Comparison of ENCODE assay signal across 11 mouse cellular contexts in the genomic region with DNA sequence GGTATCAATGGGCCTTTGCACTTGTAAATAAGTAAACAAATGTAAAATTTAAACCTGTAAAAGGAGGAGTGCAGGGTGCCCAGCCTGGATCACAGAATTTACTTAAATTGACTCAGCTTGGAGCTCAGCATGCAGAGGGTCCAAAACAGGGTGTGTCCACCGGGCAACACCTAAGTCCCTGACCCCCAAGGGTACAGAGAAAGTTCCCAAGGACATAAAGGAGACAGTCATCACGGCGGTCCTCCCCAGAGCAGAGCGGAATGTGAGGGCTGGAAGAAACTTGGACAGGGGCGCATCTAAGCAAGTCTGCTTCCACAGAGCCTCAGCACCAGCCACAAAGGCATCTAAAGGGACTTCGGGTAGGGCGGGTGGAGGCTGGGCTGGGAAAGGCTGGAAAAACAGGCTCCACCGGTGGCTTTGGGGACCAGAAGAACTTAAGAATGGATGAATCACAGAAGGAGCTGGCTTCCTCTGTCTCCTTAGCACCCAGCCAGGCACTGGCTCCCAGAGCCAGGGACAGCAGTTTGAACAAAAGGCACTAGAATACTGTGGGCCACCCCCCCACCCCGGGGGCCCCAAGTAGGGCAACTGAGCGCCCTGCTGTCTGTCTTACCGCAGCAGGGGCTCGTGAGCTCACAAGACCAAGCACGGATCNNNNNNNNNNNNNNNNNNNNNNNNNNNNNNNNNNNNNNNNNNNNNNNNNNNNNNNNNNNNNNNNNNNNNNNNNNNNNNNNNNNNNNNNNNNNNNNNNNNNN. TPM values are rescaled to one million over a fixed set of nuclear protein-coding genes. Genes with fewer than 3 reads are reported as not detected.
A peak's percentile ranks its signal among the peaks of the same experiment; 100 is the strongest.
DNase-seq lines count a peak whose midpoint lies in the region; ATAC-seq and TF ChIP-seq lines count a peak whose summit lies in the region.
"Had no signal": no experiment of that assay in that cellular context is flagged by ENCODE, and none has a peak within 500 bp of the region (broad histone marks: within the 10 kb centered on the region; RNA-seq: fewer than 3 reads in every experiment).

No protein-coding gene starts in this region.

- no peak overlapping the region for H3K27ac ChIP-seq in hindbrain, embryonic 14.5 days
- H3K27ac ChIP-seq in hindbrain, embryonic 13.5 days, result no peak overlapping the region
- H3K27ac ChIP-seq in limb, embryonic 14.5 days (replicated peaks; ENCODE audit: low read depth, low read length), result no peak overlapping the region

- H3K9me3 ChIP-seq in hindbrain, embryonic 14.5 days (ENCODE audit: control insufficient read depth, low read length), result no peaks in the 10 kb centered on the region
- no peaks in the 10 kb centered on the region for H3K9me3 ChIP-seq in hindbrain, embryonic 13.5 days
- no peaks in the 10 kb centered on the region for H3K9me3 ChIP-seq in E14TG2a.4 (ENCODE audit: low read length)
- H3K9me3 ChIP-seq in limb, embryonic 14.5 days (ENCODE audit: control insufficient read depth, low read length), result no peaks in the 10 kb centered on the region

- 41% methylated on average over 13 of the region's 13 CpGs for WGBS in hindbrain, embryonic 14.5 days
- WGBS in hindbrain, embryonic 13.5 days, result 43% methylated on average over 13 of the region's 13 CpGs
- WGBS in limb, embryonic 14.5 days, result 33% methylated on average over 13 of the region's 13 CpGs

- no peaks in the 10 kb centered on the region for H3K36me3 ChIP-seq in hindbrain, embryonic 14.5 days (replicated peaks; ENCODE audit: control insufficient read depth, insufficient read depth)
- H3K36me3 ChIP-seq in hindbrain, embryonic 13.5 days, result no peaks in the 10 kb centered on the region
- peaks cover 46% of the 10 kb centered on the region for H3K36me3 ChIP-seq in E14TG2a.4 (ENCODE audit: insufficient read depth, low read length)
- no peaks in the 10 kb centered on the region for H3K36me3 ChIP-seq in limb, embryonic 14.5 days (ENCODE audit: control insufficient read depth, insufficient read depth, low read length)

- ATAC-seq in hindbrain, embryonic 14.5 days (ENCODE audit: low FRiP score), result 0 out of 2 replicates have a peak, but pooled peaks have one; percentile 41
- ATAC-seq in hindbrain, embryonic 13.5 days (ENCODE audit: low FRiP score), result no peak
- ATAC-seq in limb, embryonic 14.5 days (ENCODE audit: low FRiP score, low read depth), result no peak
- ATAC-seq in cerebellum, adult (ENCODE audit: insufficient number of reproducible peaks, low FRiP score, low TSS enrichment), result no peak

- H3K9ac ChIP-seq in hindbrain, embryonic 14.5 days, result no peak overlapping the region
- H3K9ac ChIP-seq in hindbrain, embryonic 13.5 days, result no peak overlapping the region
- no peak overlapping the region for H3K9ac ChIP-seq in limb, embryonic 14.5 days (ENCODE audit: low read depth, low read length, severe bottlenecking)

- no peak overlapping the region for H3K4me2 ChIP-seq in hindbrain, embryonic 14.5 days (replicated peaks)
- H3K4me2 ChIP-seq in hindbrain, embryonic 13.5 days, result no peak overlapping the region
- 0 out of 2 replicates have a peak overlapping the region, but pooled peaks have one; percentile 10 for H3K4me2 ChIP-seq in limb, embryonic 14.5 days (replicated peaks; ENCODE audit: low read depth, low read length, severe bottlenecking)

- no peak for TF ChIP-seq CTCF in E14TG2a.4 (conservative IDR thresholded peaks at IDR 0.05; ENCODE audit: low read length)

- H3K4me3 ChIP-seq in hindbrain, embryonic 14.5 days (replicated peaks; ENCODE audit: low read length), result no peak overlapping the region
- H3K4me3 ChIP-seq in hindbrain, embryonic 13.5 days, result no peak overlapping the region
- H3K4me3 ChIP-seq in E14TG2a.4 (replicated peaks; ENCODE audit: low read length), result peak overlapping the region; percentile 50
- H3K4me3 ChIP-seq in limb, embryonic 14.5 days (replicated peaks; ENCODE audit: low read length), result no peak overlapping the region

- TF ChIP-seq POLR2A in limb, embryonic 14.5 days (IDR thresholded peaks at IDR 0.05; ENCODE audit: borderline replicate concordance, extremely low read depth, insufficient read depth, insufficient read length), result no peak

- no peak for DNase-seq in hindbrain, embryonic 14.5 days (ENCODE audit: low spot score)
- DNase-seq in R1 (ENCODE audit: low read depth, low spot score) (peak; percentile 39), adipocyte (ENCODE audit: low spot score) (no peak)
- no peak for DNase-seq in limb, embryonic 14.5 days (ENCODE audit: low spot score)
- DNase-seq in spleen, postnatal 4 days (ENCODE audit: low spot score in 2 of 2), result no peak
- DNase-seq: cerebellum, postnatal 14 days; right cerebral cortex, postnatal 4 days; thymus, postnatal 36 days had no signal

- 0 out of 2 replicates have a peak, but pooled peaks cover 3% of the 10 kb centered on the region for H3K4me1 ChIP-seq in hindbrain, embryonic 14.5 days (replicated peaks; ENCODE audit: control insufficient read depth, insufficient read depth, low read length)
- peaks cover 40% of the 10 kb centered on the region for H3K4me1 ChIP-seq in hindbrain, embryonic 13.5 days (replicated peaks)
- peaks cover 93% of the 10 kb centered on the region for H3K4me1 ChIP-seq in E14TG2a.4 (replicated peaks; ENCODE audit: low read depth, low read length)
- H3K4me1 ChIP-seq in limb, embryonic 14.5 days (ENCODE audit: control insufficient read depth, insufficient read depth, low read length), result peaks cover 18% of the 10 kb centered on the region

- no peaks in the 10 kb centered on the region for H3K27me3 ChIP-seq in hindbrain, embryonic 14.5 days (ENCODE audit: control insufficient read depth, insufficient read depth, low read length)
- no peaks in the 10 kb centered on the region for H3K27me3 ChIP-seq in hindbrain, embryonic 13.5 days
- no peaks in the 10 kb centered on the region for H3K27me3 ChIP-seq in E14TG2a.4 (ENCODE audit: insufficient read depth, low read length)
- H3K27me3 ChIP-seq in limb, embryonic 14.5 days (ENCODE audit: control insufficient read depth, insufficient read depth, low read length), result no peaks in the 10 kb centered on the region

RNA-seq across cellular contexts. Expression of a gene that starts 10.2 kb away (rescaled TPM):
- polyA plus RNA-seq in hindbrain, embryonic 14.5 days (2014; fragmentation: Nextera tagmentation; extraction: Ambion mirVana), result 18.5 and 24.0 TPM in 2 replicates
- 17.9 and 19.1 TPM in 2 replicates for polyA plus RNA-seq in hindbrain, embryonic 13.5 days (2015; fragmentation: Nextera tagmentation; extraction: Ambion mirVana)
- polyA plus RNA-seq in limb, embryonic 14.5 days (2012; rRNA removed), result 31.3 and 43.4 TPM in 2 replicates
- polyA plus RNA-seq in limb, embryonic 14.5 days (2014; fragmentation: Nextera tagmentation; extraction: Ambion mirVana), result 12.7 and 14.0 TPM in 2 replicates
